Comparison of ENCODE assay signal across 8 mouse cellular contexts in genomic region chr8:123858941-123859647, GRCm38 (mm10). TPM values are rescaled to one million over a fixed set of nuclear protein-coding genes. Genes with fewer than 3 reads are reported as not detected.
DNase-seq lines count a peak whose midpoint lies in the region; ATAC-seq and TF ChIP-seq lines count a peak whose summit lies in the region.

No protein-coding gene starts in this region.

- TF ChIP-seq CTCF in cortical plate, adult 2 months (IDR thresholded peaks at IDR 0.05; ENCODE audit: extremely low read depth, insufficient read depth, low read length), result no peak

- H3K9me3 ChIP-seq in megakaryocyte, embryonic 14.5 days, result peaks cover 14% of the 10 kb centered on the region

- peak; percentile 86 for ATAC-seq in activated CD4-positive, CD25-positive, alpha-beta regulatory T cell, adult 4 months

- peak overlapping the region; percentile 94 for H3K4me3 ChIP-seq in cortical plate, adult 2 months (ENCODE audit: insufficient read depth, low read length)
- H3K4me3 ChIP-seq in megakaryocyte, embryonic 14.5 days (replicated peaks), result peak overlapping the region; percentile 92

- no peaks in the 10 kb centered on the region for H3K36me3 ChIP-seq in megakaryocyte, embryonic 14.5 days (replicated peaks; ENCODE audit: low read length)

- peaks cover 34% of the 10 kb centered on the region for H3K27me3 ChIP-seq in megakaryocyte, embryonic 14.5 days (replicated peaks)

- TF ChIP-seq POLR2A in cortical plate, adult 2 months (IDR thresholded peaks at IDR 0.05; ENCODE audit: extremely low read depth, insufficient read depth, low read length), result no peak

- peak; percentile 83 to 86 for DNase-seq in gastrocnemius, adult 8-10 months (ENCODE audit: low spot score in 2 of 2)
- DNase-seq in hindlimb bud, embryonic 11.5 days (ENCODE audit: extremely low spot score, low read depth, low spot score), result peak; percentile 56
- peak; percentile 78 to 91 for DNase-seq in left cerebral cortex, adult 8-10 months (ENCODE audit: low spot score in 2 of 2)
- peak; percentile 94 to 95 for DNase-seq in right cerebral cortex, postnatal 10 days (ENCODE audit: low spot score in 2 of 2)
- DNase-seq in urinary bladder, postnatal 25 days (ENCODE audit: low spot score), result peak; percentile 89

- peaks cover 2% of the 10 kb centered on the region; the same call in 1 of the 2 replicates for H3K4me1 ChIP-seq in cortical plate, adult 2 months (ENCODE audit: control insufficient read depth, insufficient read depth, low read length)
- peaks cover 44% of the 10 kb centered on the region for H3K4me1 ChIP-seq in megakaryocyte, embryonic 14.5 days

- H3K27ac ChIP-seq in cortical plate, adult 2 months (ENCODE audit: insufficient read depth, low read length), result peak overlapping the region; percentile 91

RNA-seq across cellular contexts. Expression of gene Ccsap, which starts 0.9 kb away (rescaled TPM):
- 1 to 10 TPM; 3.2 to 3.3 TPM for polyA plus RNA-seq in activated CD4-positive, CD25-positive, alpha-beta regulatory T cell, adult 4 months (2017; shearing (Covaris generic))
- polyA plus RNA-seq in cortical plate, adult 2 months (2012; rRNA removed), result 45.1 and 48.1 TPM in 2 replicates
- total RNA-seq in gastrocnemius, adult 8-10 months (2022), result under 1 TPM; 0.22 to 0.51 (median 0.28) TPM
- 10 to 100 TPM; 56.8 to 64.8 (median 62.6) TPM for total RNA-seq in left cerebral cortex, adult 8-10 months (2022)
- polyA plus RNA-seq in megakaryocyte, embryonic 14.5 days (2012; ENCODE audit: insufficient read depth, low replicate concordance), result 1.5 TPM in 1 of 2 replicates, not detected in the other

RNA-seq across cellular contexts. Expression of gene Acta1, which starts 35.5 kb away (rescaled TPM):
- polyA plus RNA-seq in activated CD4-positive, CD25-positive, alpha-beta regulatory T cell, adult 4 months (2017; shearing (Covaris generic)), result under 1 TPM in 1 of 2 experiments, not detected in 1; 0.48 TPM
- 24.6 and 33.3 TPM in 2 replicates for polyA plus RNA-seq in cortical plate, adult 2 months (2012; rRNA removed)
- total RNA-seq in gastrocnemius, adult 8-10 months (2022), result over 10,000 TPM; 41,837 to 48,547 (median 43,671) TPM
- 10 to 100 TPM in 3 of 4 experiments, 1 to 10 TPM in 1; 9.2 to 24.8 (median 18.0) TPM for total RNA-seq in left cerebral cortex, adult 8-10 months (2022)
- polyA plus RNA-seq in megakaryocyte, embryonic 14.5 days (2012; ENCODE audit: insufficient read depth, low replicate concordance), result 0.45 TPM in 1 of 2 replicates, not detected in the other

RNA-seq across cellular contexts. Expression of gene Rab4a, which starts 53.3 kb away (rescaled TPM):
- 10 to 100 TPM; 14.2 to 20.3 TPM for polyA plus RNA-seq in activated CD4-positive, CD25-positive, alpha-beta regulatory T cell, adult 4 months (2017; shearing (Covaris generic))
- 72.5 and 72.7 TPM in 2 replicates for polyA plus RNA-seq in cortical plate, adult 2 months (2012; rRNA removed)
- total RNA-seq in gastrocnemius, adult 8-10 months (2022), result 10 to 100 TPM; 13.3 to 17.1 (median 15.3) TPM
- 10 to 100 TPM; 42.5 to 47.9 (median 45.1) TPM for total RNA-seq in left cerebral cortex, adult 8-10 months (2022)
- polyA plus RNA-seq in megakaryocyte, embryonic 14.5 days (2012; ENCODE audit: insufficient read depth, low replicate concordance), result 6.3 TPM in 1 of 2 replicates, not detected in the other

Comparison
In these comparisons a context has a peak if more than half of its experiments do, and no peak if none do; other contexts are left out.
1. Peak in every context shown above with its lines: DNase-seq, ATAC-seq, H3K4me3 ChIP-seq and H3K27ac ChIP-seq.
2. RNA of gene Ccsap, which starts 0.9 kb away (polyA plus RNA-seq): 45.1 to 48.1 TPM in cortical plate, adult 2 months; 3.2 to 3.3 TPM in activated CD4-positive, CD25-positive, alpha-beta regulatory T cell, adult 4 months and 1.5 TPM in megakaryocyte, embryonic 14.5 days; every median in the first group is over 10 times any median in the second.
3. RNA of gene Acta1, which starts 35.5 kb away (polyA plus RNA-seq): 24.6 to 33.3 TPM in cortical plate, adult 2 months; 0.48 TPM in activated CD4-positive, CD25-positive, alpha-beta regulatory T cell, adult 4 months and 0.45 TPM in megakaryocyte, embryonic 14.5 days; every median in the first group is over 10 times any median in the second.